Mouse (Mus musculus) forebrain, embryonic 15.5 days (tissue): ENCODE measurements around the gene Ipo4. TPM values are rescaled to one million over a fixed set of nuclear protein-coding genes. Genes with fewer than 3 reads are reported as not detected.
A peak's percentile ranks its signal among the peaks of the same experiment; 100 is the strongest.

ENCODE experiments used
- ATAC-seq: fragments of 200-750 bp; cut with Nextera tagmentation; replicated peaks from 2 replicates; pipeline ENCODE4 v1.8.0; 2017; ENCODE audit warnings: mild to moderate bottlenecking, moderate TSS enrichment, moderate library complexity
- H3K27ac ChIP-seq: fragments of 300-500 bp; sonication (generic); replicated peaks from 2 replicates; pipeline ENCODE4 v1.5.1; 2015; ENCODE audit warnings: mild to moderate bottlenecking, inconsistent platforms
- H3K27me3 ChIP-seq: fragments of 300-500 bp; sonication (generic); 2 replicates; pipeline ENCODE4 v1.6.1; 2015; ENCODE audit warnings: inconsistent platforms
- H3K36me3 ChIP-seq: fragments of 300-500 bp; sonication (generic); 2 replicates; pipeline ENCODE4 v1.6.1; 2015; ENCODE audit warnings: mild to moderate bottlenecking, inconsistent platforms
- H3K4me1 ChIP-seq: fragments of 300-500 bp; sonication (generic); 2 replicates; pipeline ENCODE4 v1.6.1; 2015; ENCODE audit warnings: inconsistent platforms
- H3K4me2 ChIP-seq: fragments of 300-500 bp; sonication (generic); replicated peaks from 2 replicates; pipeline ENCODE4 v1.6.1; 2015; ENCODE audit warnings: mild to moderate bottlenecking, inconsistent platforms
- H3K4me3 ChIP-seq: fragments of 300-500 bp; sonication (generic); 2 replicates; pipeline ENCODE4 v1.5.1; 2015; ENCODE audit warnings: mild to moderate bottlenecking, inconsistent platforms
- H3K9ac ChIP-seq: fragments of 300-500 bp; sonication (generic); replicated peaks from 2 replicates; pipeline ENCODE4 v1.6.1; 2015; ENCODE audit warnings: mild to moderate bottlenecking, inconsistent platforms
- H3K9me3 ChIP-seq: fragments of 300-500 bp; sonication (generic); 2 replicates; pipeline ENCODE4 v1.6.1; 2016; ENCODE audit warnings: inconsistent platforms
- WGBS: fragments of 180-500 bp; shearing (Covaris S2); methylation state at CpG from one replicate; pipeline ENCODE4 v1.1.7; 2015; ENCODE audit warnings: mixed read lengths; 5-methylcytosine and 5-hydroxymethylcytosine counted together
- polyA plus RNA-seq: library from polyadenylated mRNA; unstranded; fragments of >200 nt; fragmentation: Nextera tagmentation; extraction: Ambion mirVana; gene quantifications from 2 replicates; pipeline ENCODE4 v1.2.1, GENCODE M21; 2015

Gene Ipo4
- polyA plus RNA-seq, 1 experiment from 2014 or later: 82.1 TPM

- no peak for ATAC-seq
- Histone ChIP-seq H3K4me1 (0 out of 2 replicates have a peak, but pooled peaks cover under 1% of the 10 kb centered on the region), H3K27me3 (no peaks in the 10 kb centered on the region), H3K9ac (no peak overlapping the region), H3K4me3 (no peak overlapping the region), H3K27ac (no peak overlapping the region), H3K9me3 (no peaks in the 10 kb centered on the region), H3K4me2 (no peak overlapping the region), H3K36me3 (peaks cover 80% of the 10 kb centered on the region)
- 93% methylated on average over 21 of the region's 21 CpGs for WGBS
Measured at GRCm38 (mm10) chr14:55598521-55599390, 37.0 kb downstream of the Ipo4 start.

GRCm38 (mm10) chr14:55596036-55596690, 39.6 kb downstream of the Ipo4 start:
- peaks cover 58% of the 10 kb centered on the region for H3K36me3 ChIP-seq
- no peaks in the 10 kb centered on the region for H3K27me3 ChIP-seq
- no peak overlapping the region for H3K4me2 ChIP-seq
- H3K4me3 ChIP-seq: no peak overlapping the region
- no peak for ATAC-seq
- no peak overlapping the region for H3K27ac ChIP-seq
- peaks cover 19% of the 10 kb centered on the region for H3K4me1 ChIP-seq
- no peak overlapping the region for H3K9ac ChIP-seq
- H3K9me3 ChIP-seq: no peaks in the 10 kb centered on the region
- 78% methylated on average over 13 of the region's 13 CpGs for WGBS

GRCm38 (mm10) chr14:55592226-55592625, 43.5 kb downstream of the Ipo4 start:
- no peak for ATAC-seq
- H3K27ac ChIP-seq: peak overlapping the region; percentile 94
- H3K36me3 ChIP-seq: peaks cover 26% of the 10 kb centered on the region
- H3K9me3 ChIP-seq: no peaks in the 10 kb centered on the region
- no peaks in the 10 kb centered on the region for H3K27me3 ChIP-seq
- peak overlapping the region; percentile 68 for H3K4me3 ChIP-seq
- peak overlapping the region; percentile 80 for H3K9ac ChIP-seq
- H3K4me2 ChIP-seq: peak overlapping the region; percentile 96
- peaks cover 34% of the 10 kb centered on the region for H3K4me1 ChIP-seq
- 6% methylated on average over 16 of the region's 16 CpGs for WGBS

GRCm38 (mm10) chr14:55591331-55591891, 44.3 kb downstream of the Ipo4 start, which contains the start of gene Rnf31:
Gene Rnf31, plus strand, starts transcription at chr14:55591708.
- under 1% methylated on average over 33 of the region's 33 CpGs for WGBS
- H3K4me1 ChIP-seq: peaks cover 34% of the 10 kb centered on the region
- peak within 1 kb of the TSS; percentile 94 for H3K27ac ChIP-seq
- ATAC-seq: peak; percentile 91
- H3K4me3 ChIP-seq: peak within 1 kb of the TSS; percentile 68
- no peaks in the 10 kb centered on the region for H3K9me3 ChIP-seq
- peak within 1 kb of the TSS; percentile 96 for H3K4me2 ChIP-seq
- H3K27me3 ChIP-seq: no peaks in the 10 kb centered on the region
- H3K9ac ChIP-seq: peak within 1 kb of the TSS; percentile 80
- H3K36me3 ChIP-seq: peaks cover 18% of the 10 kb centered on the region

- Histone ChIP-seq H3K36me3 (peaks cover 13% of the 10 kb centered on the region), H3K4me1 (peaks cover 34% of the 10 kb centered on the region), H3K27me3 (no peaks in the 10 kb centered on the region), H3K27ac (peak within 1 kb of the TSS; percentile 94), H3K9ac (peak within 1 kb of the TSS; percentile 80), H3K9me3 (no peaks in the 10 kb centered on the region), H3K4me3 (peak within 1 kb of the TSS; percentile 68), H3K4me2 (peak within 1 kb of the TSS; percentile 96)
- under 1% methylated on average over 22 of the region's 22 CpGs for WGBS
- peak; percentile 97 for ATAC-seq
Measured at GRCm38 (mm10) chr14:55590748-55591330, 44.9 kb downstream of the Ipo4 start, which contains the start of gene Psme2. Gene Psme2, minus strand, starts transcription at chr14:55591113.

- H3K9me3 ChIP-seq: no peaks in the 10 kb centered on the region
- peak overlapping the region; percentile 80 for H3K9ac ChIP-seq
- no peak for ATAC-seq
- peaks cover 3% of the 10 kb centered on the region; the same call in 1 of the 2 replicates for H3K36me3 ChIP-seq
- H3K27ac ChIP-seq: peak overlapping the region; percentile 94; the same call in 1 of the 2 replicates
- H3K4me3 ChIP-seq: peak overlapping the region; percentile 68
- peaks cover 42% of the 10 kb centered on the region for H3K4me1 ChIP-seq
- no peaks in the 10 kb centered on the region for H3K27me3 ChIP-seq
- 87% methylated on average over 11 of the region's 11 CpGs for WGBS
- peak overlapping the region; percentile 96 for H3K4me2 ChIP-seq
Measured at GRCm38 (mm10) chr14:55589771-55590448, 45.8 kb downstream of the Ipo4 start.

- WGBS: 93% methylated on average over 5 of the region's 5 CpGs
- no peak overlapping the region for H3K9ac ChIP-seq
Measured at GRCm38 (mm10) chr14:55589271-55589670, 46.5 kb downstream of the Ipo4 start.

GRCm38 (mm10) chr14:55586149-55586548, 49.6 kb downstream of the Ipo4 start:
- no peak for ATAC-seq
- no peak overlapping the region for H3K27ac ChIP-seq
- no peak overlapping the region for H3K4me3 ChIP-seq

More at GRCm38 (mm10) chr14:55589271-55589670, 46.5 kb downstream of the Ipo4 start:
- H3K4me1 ChIP-seq: peaks cover 47% of the 10 kb centered on the region
- no peak for ATAC-seq
- H3K4me3 ChIP-seq: no peak overlapping the region
- H3K27me3 ChIP-seq: no peaks in the 10 kb centered on the region
- no peaks in the 10 kb centered on the region for H3K9me3 ChIP-seq
- no peak overlapping the region for H3K27ac ChIP-seq
- no peak overlapping the region for H3K4me2 ChIP-seq
- H3K36me3 ChIP-seq: no peaks in the 10 kb centered on the region; the same call in 1 of the 2 replicates

GRCm38 (mm10) chr14:55585566-55585960, 50.2 kb downstream of the Ipo4 start:
- ATAC-seq: no peak
- peak overlapping the region; percentile 43; the same call in 1 of the 2 replicates for H3K4me3 ChIP-seq
- peaks cover 5% of the 10 kb centered on the region; the same call in 1 of the 2 replicates for H3K36me3 ChIP-seq
- 72% methylated on average over 6 of the region's 6 CpGs for WGBS
- H3K4me2 ChIP-seq: peak overlapping the region; percentile 51; the same call in 1 of the 2 replicates
- peaks cover 28% of the 10 kb centered on the region for H3K4me1 ChIP-seq
- no peaks in the 10 kb centered on the region for H3K27me3 ChIP-seq
- no peaks in the 10 kb centered on the region for H3K9me3 ChIP-seq
- no peak overlapping the region for H3K27ac ChIP-seq
- H3K9ac ChIP-seq: 0 out of 2 replicates have a peak overlapping the region, but pooled peaks have one; percentile 47

More at GRCm38 (mm10) chr14:55586149-55586548, 49.6 kb downstream of the Ipo4 start:
- H3K36me3 ChIP-seq: no peaks in the 10 kb centered on the region; the same call in 1 of the 2 replicates
- H3K27me3 ChIP-seq: no peaks in the 10 kb centered on the region
- H3K9me3 ChIP-seq: no peaks in the 10 kb centered on the region
- H3K4me2 ChIP-seq: no peak overlapping the region
- 94% methylated on average over 2 of the region's 2 CpGs for WGBS
- peaks cover 28% of the 10 kb centered on the region for H3K4me1 ChIP-seq
- H3K9ac ChIP-seq: no peak overlapping the region

GRCm38 (mm10) chr14:55584702-55585565, 50.8 kb downstream of the Ipo4 start, which contains the start of gene Emc9:
Gene Emc9, minus strand, starts transcription at chr14:55585302.
- Histone ChIP-seq H3K27ac (no peak within 1 kb of the TSS), H3K4me3 (peak within 1 kb of the TSS; percentile 43), H3K9me3 (no peaks in the 10 kb centered on the region), H3K9ac (peak within 1 kb of the TSS; percentile 47), H3K27me3 (no peaks in the 10 kb centered on the region), H3K4me2 (peak within 1 kb of the TSS; percentile 51), H3K4me1 (peaks cover 22% of the 10 kb centered on the region), H3K36me3 (peaks cover 8% of the 10 kb centered on the region; the same call in 1 of the 2 replicates)
- ATAC-seq: peak; percentile 65
- 3% methylated on average over 43 of the region's 43 CpGs for WGBS
